Comparison of ENCODE assay signal across 21 mouse cellular contexts in genomic region chr9:51178297-51178696, GRCm38 (mm10). TPM values are rescaled to one million over a fixed set of nuclear protein-coding genes. Genes with fewer than 3 reads are reported as not detected.
A peak's percentile ranks its signal among the peaks of the same experiment; 100 is the strongest.
DNase-seq lines count a peak whose midpoint lies in the region; ATAC-seq and TF ChIP-seq lines count a peak whose summit lies in the region.
"Had no signal": no experiment of that assay in that cellular context is flagged by ENCODE, and none has a peak within 500 bp of the region (broad histone marks: within the 10 kb centered on the region; RNA-seq: fewer than 3 reads in every experiment).

No protein-coding gene starts in this region.

- no peak overlapping the region for H3K9ac ChIP-seq in liver, postnatal 0 days (replicated peaks)
- H3K9ac ChIP-seq in liver, embryonic 12.5 days, result no peak overlapping the region
- no peak overlapping the region for H3K9ac ChIP-seq in CH12.LX (ENCODE audit: insufficient read depth, low read depth)
- H3K9ac ChIP-seq: forebrain, embryonic 15.5 days; hindbrain, embryonic 13.5 days; liver, embryonic 14.5 days; midbrain, embryonic 15.5 days had no signal

- in situ Hi-C loops in CH12.LX (cut with MboI; ENCODE audit: low pct_ligation_motif_present, low pct_unique_long_range_greater_than_20kb, low sequenced_read_pairs), result loop anchor here (5.0 kb wide), 1 partner anchor 34 kb away; the partner anchor contains the start of gene Pou2af1

- no peaks in the 10 kb centered on the region for H3K4me1 ChIP-seq in liver, postnatal 0 days (ENCODE audit: insufficient read depth)
- H3K4me1 ChIP-seq in liver, embryonic 12.5 days, result no peaks in the 10 kb centered on the region
- peaks cover 34 to 60% of the 10 kb centered on the region in 2 experiments for H3K4me1 ChIP-seq in CH12.LX (ENCODE audit: control insufficient read depth in 1 of 2, insufficient read depth in 2 of 2)
- H3K4me1 ChIP-seq: forebrain, embryonic 15.5 days; hindbrain, embryonic 13.5 days; midbrain, embryonic 15.5 days had no signal

- WGBS in liver, postnatal 0 days (ENCODE audit: insufficient replicate concordance), result 89% methylated on average over 1 of the region's 1 CpGs
- 76% methylated on average over 1 of the region's 1 CpGs for WGBS in liver, embryonic 12.5 days (ENCODE audit: insufficient replicate concordance)

- DNase-seq in adrenal gland, postnatal 10 days, result peak; percentile 8
- no peak for DNase-seq in adrenal gland, adult (ENCODE audit: inconsistent age in 2 of 2, low spot score in 1 of 2)
- DNase-seq in liver, postnatal 0 days, result no peak
- no peak for DNase-seq in CH12.LX (ENCODE audit: extremely low read depth)
- peak; percentile 44 to 58 for DNase-seq in spleen, postnatal 36 days (ENCODE audit: low spot score in 2 of 2)
- DNase-seq in urinary bladder, postnatal 25 days (ENCODE audit: low spot score), result no peak
- no peak for DNase-seq in urinary bladder, adult 18-20 months (ENCODE audit: low spot score in 2 of 2)
- DNase-seq: cerebellum, adult 9-11 months; heart, adult 18-20 months; heart, postnatal 10 days; kidney, adult 11 months; kidney, postnatal 14 days; layer of hippocampus, postnatal 36 days had no signal

- no peak for TF ChIP-seq POLR2A in CH12.LX (IDR thresholded peaks at IDR 0.05; ENCODE audit: low read depth, low read length)

- TF ChIP-seq EP300 in liver, postnatal 0 days (IDR thresholded peaks at IDR 0.05; ENCODE audit: low read depth), result no peak
- TF ChIP-seq EP300 in CH12.LX (IDR thresholded peaks at IDR 0.05; ENCODE audit: low read length), result no peak

- H3K9me3 ChIP-seq in liver, postnatal 0 days (ENCODE audit: low read length), result no peaks in the 10 kb centered on the region
- no peaks in the 10 kb centered on the region for H3K9me3 ChIP-seq in liver, embryonic 12.5 days (replicated peaks)
- no peaks in the 10 kb centered on the region for H3K9me3 ChIP-seq in CH12.LX (replicated peaks; ENCODE audit: low read length)
- H3K9me3 ChIP-seq: forebrain, embryonic 15.5 days; hindbrain, embryonic 13.5 days; midbrain, embryonic 15.5 days had no signal

- H3K27me3 ChIP-seq in liver, postnatal 0 days (ENCODE audit: insufficient read depth, low read length), result no peaks in the 10 kb centered on the region
- H3K27me3 ChIP-seq in liver, embryonic 12.5 days (replicated peaks), result no peaks in the 10 kb centered on the region
- H3K27me3 ChIP-seq in CH12.LX (replicated peaks), result no peaks in the 10 kb centered on the region
- H3K27me3 ChIP-seq: forebrain, embryonic 15.5 days; hindbrain, embryonic 13.5 days; midbrain, embryonic 15.5 days; Patski had no signal

- peak; percentile 53 for TF ChIP-seq RAD21 in CH12.LX (IDR thresholded peaks at IDR 0.05; ENCODE audit: low read depth, low read length)

- no peaks in the 10 kb centered on the region for H3K79me2 ChIP-seq in CH12.LX (replicated peaks; ENCODE audit: control insufficient read depth, extremely low read depth, insufficient read depth, poor library complexity, severe bottlenecking)

- no peaks in the 10 kb centered on the region for H3K36me3 ChIP-seq in liver, postnatal 0 days (replicated peaks; ENCODE audit: insufficient read depth, low read length)
- no peaks in the 10 kb centered on the region for H3K36me3 ChIP-seq in liver, embryonic 12.5 days
- H3K36me3 ChIP-seq in CH12.LX (replicated peaks in 1 of 2; ENCODE audit: control insufficient read depth in 1 of 2, insufficient read depth in 1 of 2, low read length in 1 of 2), result no peaks in the 10 kb centered on the region
- H3K36me3 ChIP-seq: forebrain, embryonic 15.5 days; hindbrain, embryonic 13.5 days; midbrain, embryonic 15.5 days had no signal

- dilution Hi-C loops in CH12.LX (cut with MboI; ENCODE audit: extremely low pct_ligation_motif_present, extremely low pct_unique_long_range_greater_than_20kb, low sequenced_read_pairs), result no loop called here

- H3K4me2 ChIP-seq in liver, postnatal 0 days (ENCODE audit: low read depth, low read length), result no peak overlapping the region
- H3K4me2 ChIP-seq in liver, embryonic 12.5 days, result no peak overlapping the region
- H3K4me2 ChIP-seq in CH12.LX (ENCODE audit: insufficient read depth, low read depth, poor library complexity, severe bottlenecking), result no peak overlapping the region
- H3K4me2 ChIP-seq: forebrain, embryonic 15.5 days; hindbrain, embryonic 13.5 days; midbrain, embryonic 15.5 days had no signal

- H3K27ac ChIP-seq in liver, postnatal 0 days (ENCODE audit: low read depth), result no peak overlapping the region
- no peak overlapping the region for H3K27ac ChIP-seq in liver, embryonic 12.5 days
- no peak overlapping the region for H3K27ac ChIP-seq in CH12.LX (ENCODE audit: insufficient read depth, low read depth)
- H3K27ac ChIP-seq: forebrain, embryonic 15.5 days; hindbrain, embryonic 13.5 days; liver, embryonic 14.5 days; midbrain, embryonic 15.5 days had no signal

- no peak for ATAC-seq in liver, postnatal 0 days
- no peak for ATAC-seq in liver, embryonic 12.5 days
- ATAC-seq: forebrain, embryonic 15.5 days; midbrain, embryonic 15.5 days; Patski had no signal

- peak; percentile 36; the same call in 1 of the 2 replicates for TF ChIP-seq CTCF in liver, postnatal 0 days (IDR thresholded peaks at IDR 0.05; ENCODE audit: low read depth)
- peak in 1 of 2 experiments; percentile 56; a peak in 2 of 4 replicates for TF ChIP-seq CTCF in CH12.LX (conservative IDR thresholded peaks at IDR 0.05 in 1 of 2, IDR thresholded peaks at IDR 0.05 in 1 of 2; ENCODE audit: low read depth in 2 of 2, low read length in 2 of 2)

- H3K4me3 ChIP-seq in liver, postnatal 0 days (ENCODE audit: low read depth, low read length), result no peak overlapping the region
- H3K4me3 ChIP-seq in liver, embryonic 12.5 days, result no peak overlapping the region
- no peak overlapping the region for H3K4me3 ChIP-seq in CH12.LX (replicated peaks in 1 of 3; ENCODE audit: low read depth in 2 of 3, low read length in 2 of 3, poor library complexity in 1 of 3)
- H3K4me3 ChIP-seq: forebrain, embryonic 15.5 days; hindbrain, embryonic 13.5 days; midbrain, embryonic 15.5 days had no signal

TF ChIP-seq in CH12.LX, 34 proteins besides CTCF, POLR2A, EP300 and RAD21:
- peak; percentile 46 for TF ChIP-seq SMC3 (IDR thresholded peaks at IDR 0.05; ENCODE audit: low read depth, low read length)
- TF ChIP-seq ZNF384 (IDR thresholded peaks at IDR 0.05; ENCODE audit: low read depth, low read length), result no peak

RNA-seq across cellular contexts. Expression of gene Gm32742, which starts 13.0 kb away (rescaled TPM):
- not detected for total RNA-seq in adrenal gland, postnatal 10 days (2021)
- polyA plus RNA-seq in liver, postnatal 0 days (2015; fragmentation: Nextera tagmentation; extraction: Ambion mirVana), result not detected in 2 replicates
- 0.02 and 0.04 TPM in 2 replicates for polyA plus RNA-seq in liver, embryonic 12.5 days (2016; fragmentation: Nextera tagmentation; extraction: Ambion mirVana)
- total RNA-seq in CH12.LX (2012; rRNA removed), result 0.38 and 0.42 TPM in 2 replicates
- total RNA-seq in CH12.LX (2014; rRNA removed), result 0.23 TPM in 2 replicates
- polyA plus RNA-seq in CH12.LX (2012; ENCODE audit: insufficient read length, low read depth), result 0.74 and 0.77 TPM in 2 replicates
- total RNA-seq: heart, postnatal 10 days; layer of hippocampus, postnatal 36 days had no signal
- polyA plus RNA-seq: forebrain, embryonic 15.5 days; midbrain, embryonic 15.5 days; neural tube, embryonic 14.5 days had no signal

RNA-seq across cellular contexts. Expression of gene Pou2af1, which starts 35.2 kb away (rescaled TPM):
- 1 to 10 TPM; 1.8 to 3.0 TPM for total RNA-seq in adrenal gland, postnatal 10 days (2021)
- polyA plus RNA-seq in liver, postnatal 0 days (2015; fragmentation: Nextera tagmentation; extraction: Ambion mirVana), result 7.6 and 8.4 TPM in 2 replicates
- 0.05 TPM in 1 of 2 replicates, not detected in the other for polyA plus RNA-seq in liver, embryonic 12.5 days (2016; fragmentation: Nextera tagmentation; extraction: Ambion mirVana)
- total RNA-seq in CH12.LX (2012; rRNA removed) (87.4 and 108 TPM in 2 replicates), CH12.LX (2014; rRNA removed) (173 and 183 TPM in 2 replicates)
- polyA plus RNA-seq in CH12.LX (2012; ENCODE audit: insufficient read length, low read depth), result 255 and 303 TPM in 2 replicates
- total RNA-seq: layer of hippocampus, postnatal 36 days had no signal
- polyA plus RNA-seq: forebrain, embryonic 15.5 days; limb, embryonic 11.5 days; neural tube, embryonic 14.5 days; Patski had no signal

Comparison
In these comparisons a context has a peak if more than half of its experiments do, and no peak if none do; other contexts are left out.
1. DNase-seq: peak in adrenal gland, postnatal 10 days (single experiment) and spleen, postnatal 36 days (2 of 2); none in adrenal gland, adult (0 of 2), liver, postnatal 0 days (single experiment), CH12.LX (single experiment), urinary bladder, postnatal 25 days (single experiment) and urinary bladder, adult 18-20 months (0 of 2).
2. RNA of gene Pou2af1, which starts 35.2 kb away (polyA plus RNA-seq): 255 to 303 TPM in CH12.LX; 7.6 to 8.4 TPM in liver, postnatal 0 days and 0.05 TPM in liver, embryonic 12.5 days; every median in the first group is over 10 times any median in the second.